Mouse (Mus musculus) frontal cortex, adult (tissue): ENCODE measurements around the gene Mast1.

Experiments
- ATAC-seq: cut with Nextera tagmentation; 2 replicates; pipeline ENCODE4 v1.9.2; 2017; ENCODE audit warnings: mild to moderate bottlenecking, moderate library complexity, mixed read lengths; ENCODE audit not compliant: low TSS enrichment

The Mast1 gene

DNA sequence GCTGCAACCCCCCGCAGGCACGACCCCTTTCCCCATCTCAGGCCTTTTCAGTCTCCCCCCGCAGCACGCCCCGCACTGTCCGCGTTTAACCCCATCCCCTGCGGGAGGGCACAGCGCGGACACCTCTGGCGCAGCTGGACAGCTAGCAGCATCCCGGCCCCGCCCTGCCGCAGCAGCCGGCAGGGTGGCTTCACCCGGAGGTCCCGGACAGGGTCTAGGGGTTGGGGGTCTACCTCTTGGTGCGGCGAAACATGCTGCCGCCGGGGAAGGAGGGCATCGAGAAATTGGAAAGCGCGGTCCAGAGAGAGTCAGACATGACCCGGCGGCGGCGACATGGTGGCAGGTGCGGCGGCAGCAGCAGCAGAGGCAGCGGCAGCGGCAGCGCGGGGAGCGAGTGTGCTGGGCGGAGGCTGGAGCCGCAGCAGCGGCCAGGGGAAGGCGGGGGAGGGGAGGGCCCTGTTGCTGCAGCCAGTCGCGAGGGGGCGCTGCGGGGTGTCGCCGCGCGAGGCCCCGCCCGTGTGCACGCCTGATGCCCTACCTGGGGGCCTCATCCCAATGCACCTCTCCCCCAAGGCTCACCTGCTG, at the start of gene Mast1:
Mast1 (minus strand) TSS at position 398 of the 585 bp plus-strand sequence.
- ATAC-seq, result peak; percentile 62

DNA sequence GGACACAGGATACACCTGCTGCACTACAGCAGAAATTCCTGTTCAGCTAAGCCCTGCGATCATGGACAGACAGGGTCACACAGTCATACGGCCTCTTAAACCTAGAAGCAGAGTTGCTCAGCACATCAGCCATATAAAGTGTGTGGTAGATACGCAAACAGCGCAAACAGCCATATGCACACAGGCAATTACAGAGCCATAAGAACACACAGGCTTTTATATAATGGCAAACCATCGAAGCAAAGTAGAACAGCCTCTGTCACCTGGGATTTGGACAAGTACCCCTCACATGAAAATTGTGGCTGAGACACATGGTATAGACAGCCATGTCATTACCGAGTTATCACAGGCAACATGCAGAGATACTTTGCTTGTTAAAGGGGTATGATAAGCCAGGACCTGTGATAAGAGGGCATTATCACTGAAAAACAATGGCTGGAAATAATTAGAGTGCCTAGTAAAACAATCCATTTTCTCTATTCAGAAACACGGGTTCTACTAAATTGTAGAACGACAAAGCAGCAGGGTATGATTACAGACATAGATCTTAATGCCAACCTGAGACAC, 49.3 kb upstream of the Mast1 start:
- ATAC-seq, result 0 out of 2 replicates have a peak, but pooled peaks have one; percentile 1

DNA sequence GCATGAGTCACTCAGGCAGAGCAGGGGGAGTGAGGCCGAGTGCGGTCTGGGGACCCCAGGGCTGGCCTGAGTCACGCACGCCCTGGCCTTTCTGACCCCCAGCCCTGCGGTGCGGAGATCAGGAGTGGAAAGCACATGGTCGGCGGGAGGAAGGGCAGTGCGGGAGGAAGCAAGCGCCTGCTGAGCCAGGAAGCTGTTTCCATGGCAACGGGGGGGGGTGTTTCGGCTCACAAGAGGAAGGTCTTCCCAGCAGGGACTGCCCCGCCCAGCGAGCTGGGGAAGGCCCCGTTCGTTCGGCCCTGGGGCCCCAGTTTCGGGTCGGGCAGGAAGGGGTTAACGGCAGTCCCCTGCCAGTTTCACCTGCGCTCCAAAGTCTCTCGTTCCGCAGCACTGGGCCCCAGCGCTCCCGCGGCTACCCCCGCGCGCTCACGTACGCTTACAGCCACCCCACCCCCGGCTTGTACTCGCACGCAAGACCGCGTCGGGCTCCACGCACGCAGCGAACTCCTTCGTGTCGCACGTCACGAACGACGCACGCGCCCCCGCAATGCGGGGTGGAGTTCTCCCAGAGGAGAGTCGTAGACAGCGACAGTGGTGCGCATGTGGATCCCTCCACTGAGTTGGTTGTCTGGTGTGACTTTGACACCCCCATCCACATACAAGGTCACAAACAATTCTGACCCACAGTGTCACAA, 48.7 kb upstream of the Mast1 start:
- ATAC-seq, result peak; percentile 72

DNA sequence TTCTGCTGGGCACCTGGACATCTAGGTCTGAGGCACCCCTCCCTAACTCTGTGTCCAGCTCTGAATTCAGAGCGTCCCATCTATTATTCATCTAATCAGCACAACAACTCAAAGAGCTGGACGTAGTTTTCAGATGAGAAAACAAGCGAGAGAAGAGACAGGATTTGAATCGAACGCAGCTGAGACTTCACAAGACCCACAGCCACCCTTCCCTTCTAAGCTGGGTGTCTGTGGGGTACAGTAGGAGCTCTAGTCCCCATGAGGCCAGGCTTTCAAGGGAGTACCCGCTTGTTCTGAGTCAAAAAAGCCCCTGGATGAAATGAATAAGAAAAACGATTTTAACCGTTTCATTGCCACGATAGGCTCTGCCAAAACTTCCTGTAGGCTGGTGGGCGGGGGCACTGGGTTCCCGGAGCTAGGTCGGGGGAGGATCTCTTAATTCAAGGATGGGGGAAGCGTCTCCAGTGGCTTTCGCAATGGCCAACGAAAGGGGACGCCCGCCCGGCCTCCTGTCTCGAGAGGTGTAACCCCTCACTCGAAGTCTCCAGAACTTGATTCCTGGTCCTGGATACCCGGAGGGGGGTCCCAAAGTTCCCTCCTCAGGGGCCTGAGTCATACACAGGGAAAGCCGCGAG, 48.0 kb upstream of the Mast1 start:
- ATAC-seq, result peak; percentile 0; the same call in 1 of the 2 replicates

DNA sequence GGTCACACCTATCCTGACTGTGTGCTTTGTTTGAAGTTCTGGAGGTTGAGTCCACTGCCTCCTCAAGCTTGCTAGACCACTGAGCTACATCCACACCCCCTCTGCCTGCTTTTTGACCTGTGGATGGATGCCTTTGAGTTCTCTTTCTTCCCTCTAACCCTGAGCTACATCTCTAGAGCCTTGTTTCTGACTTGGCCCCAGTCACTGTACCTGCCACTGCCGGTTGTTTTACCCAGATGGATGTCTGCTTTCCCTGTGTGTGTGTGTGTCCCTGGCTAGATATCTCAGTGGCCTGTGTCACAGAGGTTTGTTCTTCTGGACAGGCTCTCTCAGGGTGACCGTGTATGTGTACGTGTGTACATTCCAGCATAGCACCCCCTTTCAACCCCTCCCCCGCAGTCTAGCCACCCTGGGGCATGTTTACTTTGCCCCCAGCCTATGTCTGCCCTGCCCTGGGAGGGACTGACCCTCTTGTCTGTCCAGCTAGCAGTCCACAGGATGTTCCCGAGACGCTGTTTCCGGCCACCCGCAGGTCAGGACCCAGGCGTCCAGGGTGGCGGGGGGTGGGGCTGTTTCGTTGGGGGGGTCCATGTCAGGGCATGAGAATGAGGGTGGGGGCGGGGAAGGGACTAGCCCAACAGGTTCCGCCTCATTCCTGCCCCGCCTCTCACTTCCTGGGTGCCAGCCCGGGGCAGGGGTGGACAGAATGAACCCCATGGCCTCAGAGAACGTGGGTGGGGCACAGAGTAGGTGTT, 47.3 kb upstream of the Mast1 start:
- ATAC-seq, result no peak

DNA sequence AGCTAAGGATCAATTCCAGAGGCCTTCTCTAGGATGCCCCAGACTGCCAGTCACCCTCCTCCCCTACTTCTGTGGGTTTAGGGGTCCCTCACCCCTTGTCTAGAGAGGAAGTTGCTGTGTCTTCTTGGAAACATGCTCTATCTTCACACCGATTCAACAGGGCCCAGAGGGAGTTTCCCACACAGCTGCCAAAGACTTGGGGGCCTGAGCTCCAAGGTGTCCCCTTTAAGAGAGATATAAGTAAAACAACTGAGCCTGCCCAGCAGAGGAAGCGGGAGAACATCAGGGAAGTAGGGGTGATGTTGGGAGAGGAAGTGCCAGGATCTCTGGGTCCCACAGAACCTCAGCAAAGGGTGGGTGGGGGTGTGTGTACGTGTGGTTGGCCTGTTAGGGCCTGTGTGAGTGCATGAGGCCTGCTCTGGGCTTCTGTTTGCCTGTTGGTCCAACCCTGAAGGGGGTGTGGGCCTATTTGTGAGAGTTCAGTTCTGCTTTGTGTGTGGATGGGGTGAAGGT, 45.4 kb upstream of the Mast1 start:
- no peak for ATAC-seq

DNA sequence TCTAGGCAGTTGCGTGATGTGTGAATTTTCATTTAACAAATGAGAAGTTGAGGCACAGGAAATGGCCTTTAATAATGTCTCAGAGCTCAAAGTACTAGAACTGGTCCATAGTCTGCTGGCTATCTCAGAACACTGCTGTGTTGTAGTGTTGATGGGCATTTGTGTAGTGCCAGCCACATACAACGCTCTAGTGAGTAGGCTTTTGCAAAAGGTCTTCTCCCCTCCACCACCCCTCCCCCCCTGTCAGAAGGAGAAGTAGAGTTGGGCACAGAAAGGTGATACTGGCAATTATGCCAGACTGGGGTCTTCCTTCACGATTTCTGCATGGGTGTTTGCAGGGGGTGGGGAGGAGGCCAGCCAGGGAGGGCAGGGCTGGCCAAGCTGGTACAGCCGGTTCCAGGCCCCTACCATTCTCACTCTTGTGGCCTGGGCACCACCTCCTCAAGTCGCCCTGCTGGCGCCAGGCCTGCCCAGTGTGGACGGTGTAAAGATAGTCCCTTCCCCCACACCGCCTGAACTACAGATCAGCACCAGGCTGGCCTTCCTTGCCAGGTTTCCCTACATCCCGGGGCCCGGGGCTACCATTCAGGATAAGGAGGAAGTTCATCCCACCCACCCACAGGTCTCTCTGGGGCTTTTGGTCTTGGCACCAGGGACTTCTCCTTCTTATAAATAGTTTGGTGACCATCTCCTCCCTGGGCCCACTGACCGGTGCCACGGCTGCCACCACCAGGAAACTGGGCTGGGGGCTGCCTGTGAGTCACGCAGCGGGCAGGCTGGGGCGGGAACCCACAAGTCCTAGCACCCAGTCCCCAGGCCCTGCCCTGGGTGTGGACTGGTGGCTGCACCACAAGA, 44.7 kb upstream of the Mast1 start:
- ATAC-seq, result no peak

DNA sequence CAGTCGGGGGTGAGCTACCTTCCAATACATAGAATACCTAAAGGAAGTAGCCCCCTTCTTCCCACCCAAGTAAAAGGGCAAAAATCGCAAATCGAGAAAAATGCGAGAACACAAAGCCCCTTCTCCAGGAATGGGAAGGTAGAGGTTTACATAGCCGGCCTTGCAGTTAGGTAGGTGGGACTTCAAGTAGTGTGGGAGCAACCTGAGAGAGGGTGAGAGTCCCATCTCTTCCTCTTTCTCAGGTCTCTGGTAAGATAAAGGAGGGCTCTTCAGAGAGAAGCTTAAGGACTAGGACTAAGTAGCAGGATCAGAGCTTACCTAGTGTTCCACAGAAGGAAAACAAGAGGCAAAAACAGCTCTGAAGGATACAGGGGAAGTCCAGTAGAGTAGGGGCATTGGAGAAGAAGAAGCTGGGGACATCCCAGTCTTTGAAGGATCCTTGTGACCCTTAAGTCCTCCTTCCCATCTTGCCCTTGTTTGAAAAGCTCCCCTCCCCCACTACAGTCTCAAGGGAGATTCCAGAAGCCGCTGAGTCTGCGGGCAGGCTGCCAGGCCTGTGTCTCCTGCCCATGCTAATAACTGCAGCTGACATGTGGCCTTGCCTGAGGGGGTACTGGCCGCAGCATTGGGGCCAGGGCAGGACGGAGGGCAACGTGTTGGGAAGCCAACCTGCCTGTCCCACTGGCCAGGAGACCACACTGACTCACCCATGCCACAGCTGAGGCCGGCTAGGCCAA, 43.6 kb upstream of the Mast1 start:
- ATAC-seq, result no peak

DNA sequence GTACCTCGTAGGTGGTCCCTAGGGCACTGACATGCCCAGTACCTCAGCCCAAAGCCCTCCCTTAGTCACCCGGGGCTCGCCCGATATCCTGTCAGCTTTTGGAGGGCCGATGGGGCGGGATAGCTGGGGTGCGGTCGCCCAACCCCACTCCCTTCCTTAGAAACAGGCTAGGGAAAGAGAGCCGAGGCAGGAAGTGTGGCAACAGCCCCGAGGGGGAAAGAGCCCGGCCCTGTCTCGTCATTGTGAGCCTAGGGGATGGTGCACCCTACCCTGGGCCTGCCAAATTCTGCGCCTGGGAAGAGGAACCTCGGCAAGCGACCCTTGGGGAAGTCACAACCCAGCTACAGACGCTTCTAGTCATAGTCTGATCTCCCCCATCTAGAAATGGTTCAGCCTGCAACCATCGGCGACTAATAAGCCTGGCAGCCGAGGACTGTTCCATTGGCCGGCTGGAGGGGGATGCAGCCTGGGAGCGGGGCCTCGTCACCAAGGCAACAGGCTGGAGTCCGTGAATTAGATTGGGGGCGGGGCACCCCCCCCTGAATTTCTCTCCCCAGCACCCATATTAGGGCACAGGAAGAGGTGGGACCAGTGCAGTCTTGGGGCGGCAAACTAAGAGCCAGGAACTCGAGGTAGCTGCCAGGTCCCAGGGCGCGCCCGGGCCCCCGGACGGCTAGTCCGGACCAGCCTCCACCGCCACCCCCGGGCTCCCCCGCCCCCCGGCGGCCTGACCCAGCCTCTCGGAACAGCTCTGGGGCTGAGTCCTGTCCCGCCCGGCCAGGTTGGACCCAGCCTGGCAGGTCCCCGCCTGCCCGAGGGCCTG, 42.7 kb upstream of the Mast1 start:
- peak; percentile 36 for ATAC-seq

DNA sequence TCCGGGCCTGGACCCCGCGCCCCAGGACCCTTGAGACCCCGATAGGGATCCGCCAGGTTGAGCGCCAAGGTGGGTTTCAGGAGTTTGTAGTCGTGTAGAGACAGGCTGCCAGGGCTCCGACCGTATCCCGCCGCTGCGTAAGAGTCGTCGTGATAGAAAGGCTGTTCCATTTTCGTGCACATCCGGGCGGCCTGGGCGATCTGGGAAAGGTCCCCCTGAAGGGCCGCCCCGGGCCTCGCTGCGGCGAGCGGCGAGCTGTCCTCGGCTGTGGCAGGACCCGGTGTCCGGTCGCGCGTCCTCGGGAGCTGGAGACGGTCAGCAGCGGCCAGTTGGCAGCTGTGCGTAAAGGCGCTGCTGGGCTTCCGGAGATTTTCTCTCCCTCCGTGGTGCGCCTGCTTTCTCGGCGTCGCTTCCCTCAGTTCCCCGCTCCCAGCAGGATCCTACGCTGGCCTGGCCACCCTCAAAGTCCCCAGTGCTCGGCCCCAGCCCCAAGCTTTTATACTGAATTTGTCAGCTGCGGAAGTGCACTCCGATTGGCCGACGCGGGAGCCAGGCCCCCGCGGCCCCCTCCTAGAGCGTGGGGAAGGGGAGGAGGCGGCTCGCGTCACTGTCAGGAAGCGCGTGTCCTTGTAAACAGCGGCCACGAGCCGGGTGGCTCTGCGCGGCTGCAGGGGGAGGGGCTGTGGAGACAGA, 41.2 kb upstream of the Mast1 start, which contains the start of gene Junb:
Junb (minus strand) TSS at position 471 of the 693 bp plus-strand sequence.
- peak; percentile 46 for ATAC-seq

DNA sequence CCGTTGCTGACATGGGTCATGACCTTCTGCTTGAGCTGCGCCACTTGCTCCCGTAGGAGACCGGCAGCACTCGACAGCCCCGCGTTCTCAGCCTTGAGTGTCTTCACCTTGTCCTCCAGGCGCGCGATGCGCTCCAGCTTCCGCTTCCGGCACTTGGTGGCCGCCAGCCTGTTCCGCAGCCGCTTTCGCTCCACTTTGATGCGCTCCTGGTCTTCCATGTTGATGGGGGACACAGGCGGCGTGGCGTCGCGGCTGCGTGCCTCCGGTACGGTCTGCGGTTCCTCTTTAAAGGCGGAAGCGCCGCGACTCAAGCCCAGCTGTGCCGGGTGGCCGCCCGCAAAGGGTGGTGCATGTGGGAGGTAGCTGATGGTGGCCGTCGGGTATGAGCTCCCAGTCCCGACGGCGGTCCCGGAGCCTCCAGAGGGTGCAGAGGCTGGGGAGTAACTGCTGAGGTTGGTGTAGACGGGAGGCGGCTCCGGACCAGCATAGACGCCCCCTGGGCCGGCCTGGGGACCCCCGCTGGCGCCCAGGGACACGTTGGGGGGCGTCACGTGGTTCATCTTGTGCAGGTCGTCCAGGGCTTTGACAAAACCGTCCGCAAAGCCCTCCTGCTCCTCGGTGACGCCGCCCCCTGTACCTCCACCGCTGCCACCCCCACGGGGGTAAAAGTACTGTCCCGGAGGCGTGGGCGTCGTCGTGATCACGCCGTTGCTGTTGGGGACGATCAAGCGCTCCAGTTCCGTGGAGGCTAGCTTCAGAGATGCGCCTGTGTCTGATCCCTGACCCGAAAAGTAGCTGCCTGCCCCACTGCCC, 40.5 kb upstream of the Mast1 start:
- ATAC-seq, result no peak

DNA sequence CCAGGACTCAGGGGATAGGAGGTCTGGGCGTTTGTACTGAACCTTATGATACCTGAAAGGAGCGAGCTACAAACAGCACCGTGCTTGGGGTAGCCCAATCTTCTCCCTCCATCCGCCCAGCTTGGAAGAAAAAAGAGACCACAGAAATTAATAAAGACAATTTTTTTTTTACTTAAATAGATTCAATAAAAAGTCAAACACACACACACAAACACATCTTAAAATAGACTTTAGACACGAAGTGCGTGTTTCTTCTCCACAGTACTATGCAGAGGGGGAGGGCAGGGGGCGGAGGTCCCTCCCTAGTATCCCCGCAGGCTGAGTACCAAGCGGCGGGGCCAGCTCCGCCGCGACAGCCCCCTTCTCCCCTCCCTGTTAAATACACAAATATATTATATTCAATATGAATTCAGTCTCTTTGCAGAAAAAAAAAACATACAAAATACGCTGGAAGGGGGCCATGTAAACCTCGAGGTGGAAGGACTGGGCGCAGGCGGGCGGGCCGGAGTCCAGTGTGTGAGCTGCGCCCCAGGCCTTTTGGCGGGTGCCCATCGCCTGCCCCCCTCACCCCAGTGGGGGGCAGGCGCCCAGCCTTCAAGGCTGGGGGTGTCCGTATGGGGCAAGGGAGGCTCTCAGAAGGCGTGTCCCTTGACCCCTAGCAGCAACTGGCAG, 39.7 kb upstream of the Mast1 start:
- ATAC-seq, result no peak

DNA sequence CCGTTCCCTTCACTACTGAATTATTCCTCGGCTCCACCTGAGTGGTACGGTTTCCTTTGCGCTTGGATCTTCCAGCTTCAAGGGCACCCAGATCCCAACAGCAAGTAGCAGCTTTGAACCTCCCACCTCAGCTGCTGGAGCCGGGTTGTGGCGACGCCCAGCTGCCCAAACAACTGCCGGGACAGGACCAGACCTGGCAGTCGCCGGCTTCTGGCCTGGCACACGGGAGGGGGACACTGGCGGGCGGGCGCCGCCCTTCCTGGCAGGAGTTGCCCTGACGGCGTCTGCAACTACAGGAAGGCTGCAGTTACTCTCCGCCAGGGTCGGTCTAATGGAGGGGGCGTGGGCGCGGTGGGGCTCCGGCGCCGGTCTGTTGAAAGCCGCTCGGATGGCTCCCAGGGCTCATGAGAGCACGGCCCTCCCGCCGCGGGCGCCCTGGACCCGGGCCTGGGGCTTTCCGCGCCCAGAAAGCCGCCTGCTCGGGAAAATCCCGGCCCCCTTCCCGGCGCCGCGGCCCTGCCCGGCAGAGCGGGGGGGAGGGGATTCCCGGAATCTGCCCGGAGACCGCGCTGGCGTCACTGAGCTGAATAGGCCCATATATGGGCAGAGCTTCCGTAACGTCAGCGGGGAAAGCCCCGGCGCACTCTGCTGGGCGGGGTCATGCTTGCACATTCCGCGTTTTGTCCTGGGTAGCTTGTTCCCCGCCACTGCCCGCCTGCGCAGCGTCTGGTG, 39.0 kb upstream of the Mast1 start:
- peak; percentile 42 for ATAC-seq

DNA sequence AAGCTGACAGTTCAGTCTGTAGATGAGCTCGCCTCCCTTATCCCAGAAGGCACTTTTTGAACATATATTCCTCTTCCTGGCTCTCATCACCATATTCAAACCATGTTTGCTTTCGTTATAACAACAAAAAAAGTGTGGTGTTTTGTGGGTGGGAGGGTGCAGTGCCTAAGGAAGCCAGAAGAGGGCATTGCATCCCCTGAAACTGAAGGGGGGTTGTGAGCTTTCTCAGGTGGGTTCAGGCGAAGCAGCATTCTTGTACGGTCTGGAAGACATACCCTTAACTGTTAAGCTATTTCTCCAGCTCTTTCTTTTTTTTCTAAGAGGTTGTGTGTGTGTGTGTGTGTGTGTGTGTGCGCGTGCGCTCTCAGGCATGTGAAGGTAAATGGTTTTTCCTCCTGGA, 38.3 kb upstream of the Mast1 start:
- ATAC-seq, result no peak

DNA sequence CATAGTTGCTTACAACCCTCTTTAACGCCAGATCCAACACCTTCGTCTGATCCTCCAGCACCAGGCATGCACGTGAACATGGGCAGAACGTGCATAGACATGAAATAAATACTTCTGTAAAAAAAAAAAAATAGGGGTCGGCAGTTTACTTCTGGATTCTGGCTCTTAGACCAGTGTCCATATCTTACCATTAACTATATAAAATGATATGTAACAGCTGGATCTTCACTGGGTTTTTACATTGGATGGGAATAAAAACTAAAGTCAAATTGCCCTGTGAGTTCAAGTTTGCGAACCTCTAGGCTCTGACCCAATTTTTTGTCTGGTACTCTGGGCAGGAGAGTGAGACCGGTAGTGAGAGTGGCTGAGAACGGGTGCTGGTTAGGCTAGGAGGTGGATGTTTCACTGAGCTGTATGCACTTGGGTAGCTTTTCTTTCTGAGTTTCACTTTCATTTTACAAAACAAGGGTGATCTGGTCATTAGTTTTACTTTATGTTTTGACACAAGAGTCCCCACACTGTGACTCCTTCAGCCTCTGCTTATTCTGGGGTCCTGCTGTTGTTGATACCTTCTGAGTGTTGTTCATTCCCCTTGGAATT, 37.5 kb upstream of the Mast1 start:
- no peak for ATAC-seq
